Mouse (Mus musculus) bone marrow macrophage, adult 2 months (primary cell): ENCODE measurements around the gene Lhx1.

Source experiments
- CTCF ChIP-seq: IDR thresholded peaks from 2 replicates; pipeline ENCODE4 v1.5.1; 2012; ENCODE audit warnings: low read depth, mild to moderate bottlenecking, low read length, moderate library complexity
- POLR2A ChIP-seq: IDR thresholded peaks from 2 replicates; pipeline ENCODE4 v1.6.1; 2012; ENCODE audit warnings: mild to moderate bottlenecking, low read depth, low read length, borderline replicate concordance

DNA sequence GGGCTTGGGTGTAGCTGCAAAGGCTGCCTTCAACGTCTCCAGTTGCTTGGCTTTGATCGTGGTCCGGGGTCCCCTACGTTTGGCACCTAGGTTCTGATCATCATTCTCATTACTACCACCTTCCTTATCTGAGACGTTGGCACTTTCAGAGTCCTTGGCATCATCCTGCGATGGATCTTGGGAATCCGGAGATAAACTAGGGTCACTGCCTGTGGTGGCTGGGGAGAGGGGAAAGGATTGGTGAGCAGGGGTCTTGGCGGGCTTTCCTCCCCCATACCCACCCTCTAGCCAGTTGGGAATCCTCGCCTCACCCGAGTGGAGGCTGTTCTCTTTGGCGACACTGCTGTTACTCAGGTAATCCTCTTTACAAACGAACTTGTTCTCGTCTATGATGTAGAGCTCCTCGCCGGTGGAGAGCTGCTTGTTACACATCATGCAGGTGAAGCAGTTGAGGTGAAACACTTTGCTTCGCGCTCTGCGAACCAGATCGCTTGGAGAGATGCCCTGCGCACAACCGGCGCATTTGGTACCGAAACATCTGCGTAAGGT, 3.5 kb downstream of the Lhx1 start:
- TF ChIP-seq CTCF (no peak), POLR2A (no peak)
